Mouse (Mus musculus) lung, postnatal 4 days (tissue): Measurements from ENCODE around the gene Aco1.

Experiments used
- DNase-seq, 2 experiments: peaks; one replicate each; pipeline ENCODE4 v3.0.0; 2021

The Aco1 gene

GRCm38 (mm10) chr4:40157500-40158223 lies 14.8 kb downstream of the Aco1 start:
- DNase-seq: no peak

- DNase-seq: no peak
These were observed 15.3 kb downstream of the Aco1 start for GRCm38 (mm10) chr4:40158224-40158540.

- DNase-seq: no peak
These were observed 17.9 kb downstream of the Aco1 start for GRCm38 (mm10) chr4:40160591-40161434.

GRCm38 (mm10) chr4:40163646-40164045 lies 20.8 kb downstream of the Aco1 start:
- DNase-seq: no peak

GRCm38 (mm10) chr4:40171477-40171876 lies 28.6 kb downstream of the Aco1 start:
- no peak for DNase-seq

- DNase-seq: no peak
These were observed 29.5 kb downstream of the Aco1 start for GRCm38 (mm10) chr4:40172336-40172735.

GRCm38 (mm10) chr4:40174321-40174720 lies 31.4 kb downstream of the Aco1 start:
- DNase-seq: peak; percentile 21 to 45

- no peak for DNase-seq
These were observed 35.7 kb downstream of the Aco1 start for GRCm38 (mm10) chr4:40178584-40178983.

- DNase-seq: no peak
These were observed 37.2 kb downstream of the Aco1 start for GRCm38 (mm10) chr4:40180046-40180445.

GRCm38 (mm10) chr4:40181681-40182080 lies 38.8 kb downstream of the Aco1 start:
- no peak for DNase-seq

GRCm38 (mm10) chr4:40182651-40183320 lies 39.9 kb downstream of the Aco1 start:
- peak; percentile 60 to 78 for DNase-seq

GRCm38 (mm10) chr4:40183781-40184180 lies 40.9 kb downstream of the Aco1 start:
- no peak for DNase-seq

GRCm38 (mm10) chr4:40184470-40184869 lies 41.6 kb downstream of the Aco1 start:
- DNase-seq: no peak

GRCm38 (mm10) chr4:40187956-40188355 lies 45.1 kb downstream of the Aco1 start:
- DNase-seq: no peak

GRCm38 (mm10) chr4:40192246-40192645 lies 49.4 kb downstream of the Aco1 start:
- no peak for DNase-seq

- DNase-seq: no peak
These were observed 50.6 kb downstream of the Aco1 start for GRCm38 (mm10) chr4:40193461-40193860.

- no peak for DNase-seq
These were observed 52.5 kb downstream of the Aco1 start for GRCm38 (mm10) chr4:40195336-40195735.

GRCm38 (mm10) chr4:40202205-40202604 lies 59.3 kb downstream of the Aco1 start:
- DNase-seq: no peak

GRCm38 (mm10) chr4:40204374-40204773 lies 61.5 kb downstream of the Aco1 start:
- DNase-seq: no peak

- DNase-seq: peak; percentile 10 to 34
These were observed 62.5 kb downstream of the Aco1 start for GRCm38 (mm10) chr4:40205231-40205903.

GRCm38 (mm10) chr4:40207701-40208100 lies 64.8 kb downstream of the Aco1 start:
- no peak for DNase-seq

- no peak for DNase-seq
These were observed 69.3 kb downstream of the Aco1 start for GRCm38 (mm10) chr4:40212177-40212576.

- no peak for DNase-seq
These were observed 75.0 kb downstream of the Aco1 start for GRCm38 (mm10) chr4:40217910-40218309.
